Mouse (Mus musculus) G1E (cell line): ENCODE data around the gene Usp49. TPM values are rescaled to one million over a fixed set of nuclear protein-coding genes. Genes with fewer than 3 reads are reported as not detected.

Source experiments
- ATAC-seq: 2 replicates; pipeline ENCODE4 v1.8.0; 2016; ENCODE audit warnings: mild to moderate bottlenecking; ENCODE audit not compliant: insufficient number of reproducible peaks, poor library complexity, low FRiP score, severe bottlenecking; ENCODE audit errors: extremely low read depth
- DNase-seq: peaks from one replicate; pipeline ENCODE4 v3.0.0; 2012; ENCODE audit warnings: low spot score
- H3K27me3 ChIP-seq: 2 replicates; pipeline ENCODE4 v1.6.1; 2012; ENCODE audit warnings: mild to moderate bottlenecking, low read length, inconsistent platforms; ENCODE audit not compliant: insufficient read depth
- H3K36me3 ChIP-seq: replicated peaks from 2 replicates; pipeline ENCODE3; 2012; ENCODE audit warnings: mild to moderate bottlenecking, inconsistent platforms
- H3K4me1 ChIP-seq: 2 replicates; pipeline ENCODE4 v1.6.1; 2012; ENCODE audit warnings: low read depth, low read length, inconsistent platforms, mixed read lengths; ENCODE audit not compliant: insufficient read depth
- H3K4me3 ChIP-seq: 2 replicates; pipeline ENCODE4 v1.5.1; 2012; ENCODE audit warnings: low read depth, mild to moderate bottlenecking, inconsistent platforms, low read length, moderate library complexity, mixed read lengths
- H3K9me3 ChIP-seq: replicated peaks from 2 replicates; pipeline ENCODE4 v1.6.1; 2012; ENCODE audit warnings: inconsistent platforms
- CTCF ChIP-seq: IDR thresholded peaks from 2 replicates; pipeline ENCODE4 v1.5.1; 2012; ENCODE audit warnings: low read depth, low read length, inconsistent platforms, mixed read lengths
- GATA1 ChIP-seq: IDR thresholded peaks from 2 replicates; pipeline ENCODE4 v1.6.1; 2012; ENCODE audit warnings: borderline replicate concordance, low read length, inconsistent platforms, mixed read lengths
- GATA2 ChIP-seq: IDR thresholded peaks from 2 replicates; pipeline ENCODE4 v1.6.1; 2012; ENCODE audit warnings: low read depth, low read length, inconsistent platforms, borderline replicate concordance
- POLR2AphosphoS5 ChIP-seq: IDR thresholded peaks from 2 replicates; pipeline ENCODE4 v1.6.1; 2012; ENCODE audit warnings: low read depth, low read length, inconsistent platforms; ENCODE audit not compliant: insufficient replicate concordance
- TAL1 ChIP-seq: conservative IDR thresholded peaks from 2 replicates; pipeline ENCODE4 v1.6.1; 2012; ENCODE audit warnings: low read depth, low read length, inconsistent platforms, mixed read lengths
- polyA plus RNA-seq: library from polyadenylated mRNA; stranded (reverse); fragments of >175 nt; gene quantifications from 2 replicates; pipeline ENCODE4 v1.2.3, GENCODE M21; 2012
- total RNA-seq, 2 experiments: library from RNA; stranded (forward) in 1 of 2; stranded (reverse) in 1 of 2; fragments of 200-1000 nt in 1 of 2; fragments of >200 nt in 1 of 2; fragmentation: Nextera tagmentation in 1 of 2; gene quantifications; 2 replicates each; pipeline ENCODE4 v1.2.3; 2014 to 2017

Usp49 gene
- total and polyA plus RNA-seq, 3 experiments = 5.3 to 41.7 (median 15.6) TPM

- ATAC-seq (no peak), DNase-seq (no peak)
- TF ChIP-seq POLR2AphosphoS5 (no peak), CTCF (no peak), TAL1 (no peak), GATA1 (no peak), GATA2 (no peak)
- peaks cover 40% of the 10 kb centered on the region for H3K4me1 ChIP-seq
- no peak overlapping the region for H3K4me3 ChIP-seq
- no peaks in the 10 kb centered on the region for H3K27me3 ChIP-seq
- peaks cover 82% of the 10 kb centered on the region for H3K36me3 ChIP-seq
- H3K9me3 ChIP-seq = no peaks in the 10 kb centered on the region
Observed at GRCm38 (mm10) chr17:47606220-47606619, 24.3 kb upstream of the Usp49 start.

GRCm38 (mm10) chr17:47609182-47609581 is 21.3 kb upstream of the Usp49 start:
- H3K4me3 ChIP-seq = no peak overlapping the region; the same call in 1 of the 2 replicates
- ATAC-seq = no peak
- peaks cover 75% of the 10 kb centered on the region for H3K36me3 ChIP-seq

GRCm38 (mm10) chr17:47610849-47611660 is 19.4 kb upstream of the Usp49 start, which contains the start of the genes Bysl, Med20 and Gm20517:
Gene Bysl (minus strand): TSS chr17:47611492.
Gene Med20 (plus strand): TSS chr17:47611582.
Gene Gm20517 (plus strand): TSS chr17:47611589.
- Histone ChIP-seq H3K4me3 (peak within 1 kb of the TSS; percentile 85), H3K36me3 (peaks cover 75% of the 10 kb centered on the region)

More at GRCm38 (mm10) chr17:47609182-47609581, 21.3 kb upstream of the Usp49 start:
- no peak for DNase-seq
- no peaks in the 10 kb centered on the region for H3K9me3 ChIP-seq
- peaks cover 51% of the 10 kb centered on the region for H3K4me1 ChIP-seq
- H3K27me3 ChIP-seq = no peaks in the 10 kb centered on the region
- TF ChIP-seq CTCF (no peak), GATA1 (no peak), TAL1 (no peak), GATA2 (no peak), POLR2AphosphoS5 (no peak)

GRCm38 (mm10) chr17:47611661-47611982 is 18.9 kb upstream of the Usp49 start:
- peaks cover 76% of the 10 kb centered on the region for H3K36me3 ChIP-seq
- H3K27me3 ChIP-seq = no peaks in the 10 kb centered on the region
- peaks cover 68% of the 10 kb centered on the region for H3K4me1 ChIP-seq
- ATAC-seq (no peak), DNase-seq (no peak)
- peak overlapping the region; percentile 85 for H3K4me3 ChIP-seq
- TF ChIP-seq CTCF (no peak), GATA2 (no peak), POLR2AphosphoS5 (no peak), TAL1 (no peak), GATA1 (no peak)
- H3K9me3 ChIP-seq = no peaks in the 10 kb centered on the region

More at GRCm38 (mm10) chr17:47610849-47611660, 19.4 kb upstream of the Usp49 start, which contains the start of the genes Bysl, Med20 and Gm20517:
- DNase-seq = peak; percentile 75
- no peaks in the 10 kb centered on the region for H3K27me3 ChIP-seq
- TF ChIP-seq GATA2 (no peak), CTCF (peak; percentile 17; the same call in 1 of the 2 replicates)
- peak; percentile 81 for ATAC-seq
- H3K9me3 ChIP-seq = no peaks in the 10 kb centered on the region
- H3K4me1 ChIP-seq = peaks cover 64% of the 10 kb centered on the region

GRCm38 (mm10) chr17:47614018-47614417 is 16.5 kb upstream of the Usp49 start:
- H3K4me1 ChIP-seq = peaks cover 74% of the 10 kb centered on the region
- no peak overlapping the region for H3K4me3 ChIP-seq
- TF ChIP-seq TAL1 = no peak
- peak; percentile 87 for TF ChIP-seq CTCF
- DNase-seq (no peak), ATAC-seq (no peak)
- no peaks in the 10 kb centered on the region for H3K27me3 ChIP-seq
- peaks cover 72% of the 10 kb centered on the region for H3K36me3 ChIP-seq
- no peaks in the 10 kb centered on the region for H3K9me3 ChIP-seq

- Histone ChIP-seq H3K36me3 (peaks cover 83% of the 10 kb centered on the region), H3K27me3 (no peaks in the 10 kb centered on the region), H3K4me3 (no peak overlapping the region; the same call in 1 of the 2 replicates), H3K9me3 (no peaks in the 10 kb centered on the region), H3K4me1 (peaks cover 68% of the 10 kb centered on the region)
- ATAC-seq = no peak
- no peak for TF ChIP-seq TAL1
- TF ChIP-seq CTCF = no peak
- no peak for TF ChIP-seq GATA1
- TF ChIP-seq POLR2AphosphoS5 = no peak
- no peak for TF ChIP-seq GATA2
- DNase-seq = no peak
Observed at GRCm38 (mm10) chr17:47616119-47616518, 14.4 kb upstream of the Usp49 start.
